Mouse (Mus musculus) stomach, postnatal 0 days (tissue): ENCODE measurements at regions not wholly inside any gene's neighbourhood (a gene's known extent, or its start where the extent isn't known, plus 50 kb on each side); places are given as distances from the start of the nearest gene placed in this dataset.

Experiments used
- CTCF ChIP-seq: IDR thresholded peaks from 2 replicates; pipeline ENCODE4 v1.5.1; 2016; ENCODE audit warnings: antibody characterized with exemption, low read depth, mild to moderate bottlenecking, moderate library complexity
- EP300 ChIP-seq: optimal IDR thresholded peaks from 2 replicates; pipeline ENCODE3; 2016; ENCODE audit warnings: antibody characterized with exemption

- no peak for TF ChIP-seq CTCF
- no peak for TF ChIP-seq EP300
Observed at GRCm38 (mm10) chr10:124045031-124045430, 781.2 kb downstream of the Fam19a2 start.
